Mouse (Mus musculus): Measurements from ENCODE around the gene Lmo7.

DNA sequence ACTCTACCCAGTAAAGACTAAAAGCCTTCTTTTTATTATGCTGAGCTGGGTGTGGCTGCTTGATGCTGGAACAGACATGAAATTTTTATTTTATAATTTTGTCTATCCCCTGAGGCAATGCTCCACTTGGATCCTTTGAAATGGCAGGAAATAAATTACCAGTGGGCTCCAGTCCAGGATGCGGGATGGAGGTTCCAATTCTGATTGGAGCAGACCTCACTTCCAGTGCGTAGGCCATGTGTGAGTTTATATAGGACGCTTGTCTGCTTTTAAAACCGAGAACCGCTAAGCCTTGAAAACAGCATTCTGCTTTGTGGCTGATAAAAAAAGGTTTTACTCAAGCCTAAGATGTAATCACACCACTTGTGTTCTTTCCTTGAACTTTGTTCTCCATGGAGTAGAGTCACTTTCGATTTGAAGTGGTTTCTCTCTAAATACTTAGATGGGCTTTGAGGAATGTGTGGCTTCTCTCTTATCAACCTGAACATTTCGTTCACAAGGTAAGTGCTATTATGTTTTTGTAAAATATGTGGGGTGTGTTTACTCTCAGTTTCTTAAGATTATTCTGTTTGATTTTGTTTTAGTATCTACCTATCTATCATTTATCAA is 108.6 kb downstream of the Lmo7 start:
- no peak for TF ChIP-seq CTCF (IDR thresholded peaks at IDR 0.05; ENCODE audit: low read depth)
- TF ChIP-seq EP300 (IDR thresholded peaks at IDR 0.05; ENCODE audit: low read depth) = no peak
